Mouse (Mus musculus) layer of hippocampus, postnatal 25 days (tissue): ENCODE measurements around the gene Rpl10l. TPM values are rescaled to one million over a fixed set of nuclear protein-coding genes. Genes with fewer than 3 reads are reported as not detected.

ENCODE experiments used
- DNase-seq, 2 experiments: peaks; one replicate each; pipeline ENCODE4 v3.0.0; 2022; ENCODE audit warnings: mixed read lengths in 2 of 2, low spot score in 1 of 2; ENCODE audit errors: extremely low spot score in 1 of 2
- total RNA-seq, 2 experiments: library from RNA; stranded (reverse); gene quantifications; 2 replicates each; pipeline ENCODE4 v1.2.3; 2021

Gene Rpl10l
- not detected for total RNA-seq

GRCm38 (mm10) chr12:66283991-66284622, at the start of gene Rpl10l:
Gene Rpl10l, minus strand, starts transcription at chr12:66284401.
- no peak for DNase-seq

- no peak for DNase-seq
Measured at GRCm38 (mm10) chr12:66275890-66276289, 8.3 kb downstream of the Rpl10l start.

DNA sequence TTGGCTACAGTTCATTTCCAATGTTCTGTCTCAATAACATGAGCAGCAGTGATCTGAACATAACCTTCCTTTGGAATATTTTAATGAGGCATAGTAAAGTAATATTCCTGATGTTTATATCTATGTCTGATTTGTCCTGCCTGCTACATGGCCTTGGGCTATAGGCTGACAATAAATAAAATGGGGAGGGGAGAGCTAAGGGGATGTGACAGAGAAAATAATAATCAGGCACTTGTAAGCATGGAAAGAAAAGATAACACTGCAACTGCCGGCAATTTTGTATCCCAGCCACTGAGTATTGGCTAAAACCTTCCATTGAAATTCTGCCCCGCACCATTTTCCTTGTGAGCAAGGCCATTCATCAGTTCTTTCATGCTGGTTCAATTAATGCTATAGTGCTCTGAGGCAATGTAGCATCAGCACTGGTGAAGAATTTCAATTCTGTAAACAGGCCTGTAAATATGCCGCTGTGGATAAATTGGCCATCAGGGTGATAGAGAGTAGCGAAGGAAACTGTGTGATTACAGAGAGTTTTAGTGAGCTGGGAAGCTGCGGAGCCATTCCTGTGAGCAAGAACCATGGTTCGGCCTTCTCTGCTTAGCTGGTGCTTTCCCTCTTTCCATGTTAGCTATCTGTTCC, 38.6 kb downstream of the Rpl10l start:
- no peak for DNase-seq

DNA sequence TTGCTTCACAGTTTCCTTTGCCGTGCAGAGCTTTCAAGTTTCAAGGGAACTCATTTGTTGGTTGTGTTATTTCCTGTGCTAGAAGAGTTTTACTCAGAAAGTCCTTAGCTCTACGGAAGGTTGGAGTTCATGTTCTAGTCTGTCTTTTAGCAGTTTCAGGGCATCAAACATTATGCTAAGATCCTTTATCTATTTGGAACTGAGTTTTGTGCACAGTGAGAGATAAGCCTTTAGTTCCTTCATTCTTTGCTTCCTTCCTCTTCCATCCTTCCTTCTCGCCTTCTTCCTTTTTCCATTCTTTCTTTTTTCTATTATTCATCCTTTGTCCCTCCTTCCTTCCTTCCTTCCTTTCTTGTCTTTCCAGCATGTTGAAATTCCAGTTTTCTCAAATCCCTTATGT, 50.0 kb downstream of the Rpl10l start:
- DNase-seq = no peak
